In the genomic region with DNA sequence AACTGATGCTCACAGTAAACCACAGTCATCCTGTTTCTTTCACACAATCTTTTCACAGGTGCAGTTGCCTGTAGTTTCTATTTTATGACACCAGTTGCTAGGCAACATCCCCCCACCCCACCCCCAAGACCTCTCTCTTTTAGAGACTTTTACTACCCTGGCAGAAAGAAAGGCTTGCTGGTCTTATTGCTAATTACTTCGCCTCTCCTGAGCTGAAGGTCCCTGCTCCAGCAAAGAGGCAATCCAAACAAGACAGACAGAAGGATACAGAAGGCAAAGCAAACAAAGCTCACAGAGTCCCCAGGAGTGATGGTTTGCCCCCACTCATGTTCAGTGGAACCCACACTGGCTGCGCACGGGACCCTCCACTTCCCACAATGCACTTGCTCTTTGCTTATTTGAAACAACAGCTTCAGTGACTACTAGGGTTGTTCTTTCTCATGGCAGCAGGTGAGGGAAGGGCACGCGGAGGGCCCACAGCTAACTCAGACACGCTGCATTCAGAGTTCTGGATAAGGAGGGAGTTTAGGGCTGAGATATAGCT, we compare ENCODE assay signal across 9 mouse cellular contexts.
A peak's percentile ranks its signal among the peaks of the same experiment; 100 is the strongest.
DNase-seq lines count a peak whose midpoint lies in the region; ATAC-seq lines count a peak whose summit lies in the region.
"Had no signal": no experiment of that assay in that cellular context is flagged by ENCODE, and none has a peak within 500 bp of the region (broad histone marks: within the 10 kb centered on the region; RNA-seq: fewer than 3 reads in every experiment).

No protein-coding gene starts in this region.

- peak; percentile 40; the same call in 1 of the 2 replicates for ATAC-seq in heart, embryonic 16.5 days (replicated peaks; ENCODE audit: extremely low read depth, insufficient read depth, low FRiP score)
- no peak for ATAC-seq in heart, embryonic 12.5 days (ENCODE audit: insufficient number of reproducible peaks, low FRiP score)
- peak; percentile 62 for ATAC-seq in CD4-positive, CD25-positive, alpha-beta regulatory T cell, adult 4 months
- ATAC-seq in neural tube, embryonic 13.5 days (ENCODE audit: low read depth) = no peak

- H3K9ac ChIP-seq in heart, embryonic 16.5 days (ENCODE audit: low read length) = no peak overlapping the region
- no peak overlapping the region for H3K9ac ChIP-seq in heart, embryonic 12.5 days
- no peak overlapping the region for H3K9ac ChIP-seq in neural tube, embryonic 13.5 days

- peak overlapping the region; percentile 52 for H3K27ac ChIP-seq in heart, embryonic 16.5 days (ENCODE audit: low read length)
- no peak overlapping the region for H3K27ac ChIP-seq in heart, embryonic 12.5 days (ENCODE audit: poor library complexity, severe bottlenecking)
- no peak overlapping the region for H3K27ac ChIP-seq in neural tube, embryonic 13.5 days (replicated peaks)

- H3K4me2 ChIP-seq in heart, embryonic 16.5 days (ENCODE audit: low read depth, low read length) = peak overlapping the region; percentile 30
- no peak overlapping the region for H3K4me2 ChIP-seq in heart, embryonic 12.5 days
- H3K4me2 ChIP-seq in neural tube, embryonic 13.5 days = peak overlapping the region; percentile 36

- peak; percentile 84 for DNase-seq in forelimb bud, embryonic 11.5 days (ENCODE audit: low read depth, low spot score)
- DNase-seq in urinary bladder, adult 2 months (ENCODE audit: low spot score) = no peak
- no peak for DNase-seq in right cerebral cortex, postnatal 4 days
- DNase-seq in layer of hippocampus, adult 8-10 months (ENCODE audit: low spot score in 2 of 2) = no peak
- DNase-seq: lung, postnatal 36 days had no signal

- 0 out of 2 replicates have a peak, but pooled peaks cover 2% of the 10 kb centered on the region for H3K4me1 ChIP-seq in heart, embryonic 16.5 days (ENCODE audit: control insufficient read depth, insufficient read depth, low read length)
- H3K4me1 ChIP-seq in heart, embryonic 12.5 days (replicated peaks) = peaks cover 6% of the 10 kb centered on the region; the same call in 1 of the 2 replicates
- H3K4me1 ChIP-seq in neural tube, embryonic 13.5 days (replicated peaks) = peaks cover 10% of the 10 kb centered on the region

- WGBS in heart, embryonic 16.5 days = 66% methylated on average over 6 of the region's 6 CpGs
- 62% methylated on average over 6 of the region's 6 CpGs for WGBS in heart, embryonic 12.5 days
- 19% methylated on average over 6 of the region's 6 CpGs for WGBS in neural tube, embryonic 13.5 days

- H3K4me3 ChIP-seq in heart, embryonic 16.5 days (ENCODE audit: low read length) = no peak overlapping the region
- no peak overlapping the region for H3K4me3 ChIP-seq in heart, embryonic 12.5 days
- no peak overlapping the region for H3K4me3 ChIP-seq in neural tube, embryonic 13.5 days

- H3K27me3 ChIP-seq in heart, embryonic 16.5 days (ENCODE audit: control insufficient read depth, insufficient read depth, low read length) = no peaks in the 10 kb centered on the region
- no peaks in the 10 kb centered on the region for H3K27me3 ChIP-seq in heart, embryonic 12.5 days (replicated peaks)
- no peaks in the 10 kb centered on the region for H3K27me3 ChIP-seq in neural tube, embryonic 13.5 days

- no peaks in the 10 kb centered on the region; the same call in 1 of the 2 replicates for H3K36me3 ChIP-seq in heart, embryonic 16.5 days (ENCODE audit: control insufficient read depth, insufficient read depth)
- peaks cover 7% of the 10 kb centered on the region for H3K36me3 ChIP-seq in heart, embryonic 12.5 days
- H3K36me3 ChIP-seq in neural tube, embryonic 13.5 days = no peaks in the 10 kb centered on the region

- no peaks in the 10 kb centered on the region for H3K9me3 ChIP-seq in heart, embryonic 16.5 days (replicated peaks; ENCODE audit: control insufficient read depth, low read length)
- H3K9me3 ChIP-seq in heart, embryonic 12.5 days (replicated peaks) = no peaks in the 10 kb centered on the region
- no peaks in the 10 kb centered on the region for H3K9me3 ChIP-seq in neural tube, embryonic 13.5 days

Comparison
In these comparisons a context has a peak if more than half of its experiments do, and no peak if none do; other contexts are left out.
1. ATAC-seq: peak in heart, embryonic 16.5 days (single experiment) and CD4-positive, CD25-positive, alpha-beta regulatory T cell, adult 4 months (single experiment); none in heart, embryonic 12.5 days (single experiment) and neural tube, embryonic 13.5 days (single experiment).